Mouse (Mus musculus): ENCODE results near the gene P2ry13.

GRCm38 (mm10) chr3:59176871-59177270, 33.8 kb downstream of the P2ry13 start:
- TF ChIP-seq CTCF (IDR thresholded peaks at IDR 0.05; ENCODE audit: borderline replicate concordance, extremely low read depth, insufficient read depth, insufficient read length) (no peak), POLR2A (IDR thresholded peaks at IDR 0.05; ENCODE audit: borderline replicate concordance, extremely low read depth, insufficient read depth, insufficient read length, poor library complexity, severe bottlenecking) (no peak)

Measured in brain, embryonic 14.5 days (tissue).